Mouse (Mus musculus) kidney, postnatal 0 days (tissue): ENCODE data around the gene 1600002K03Rik. TPM values are rescaled to one million over a fixed set of nuclear protein-coding genes. Genes with fewer than 3 reads are reported as not detected.
A peak's percentile ranks its signal among the peaks of the same experiment; 100 is the strongest.

Source experiments
- ATAC-seq: fragments of 200-750 bp; cut with Nextera tagmentation; replicated peaks from 2 replicates; pipeline ENCODE4 v1.8.0; 2017; ENCODE audit warnings: low read depth, moderate number of reproducible peaks, moderate TSS enrichment, moderate library complexity; ENCODE audit not compliant: low FRiP score
- DNase-seq: peaks from one replicate; pipeline ENCODE4 v3.0.0-alpha.2; 2016; ENCODE audit warnings: low spot score
- H3K27ac ChIP-seq: fragments of 300-500 bp; sonication (generic); 2 replicates; pipeline ENCODE4 v1.5.1; 2014; ENCODE audit warnings: mild to moderate bottlenecking
- H3K27me3 ChIP-seq: fragments of 300-500 bp; sonication (generic); 2 replicates; pipeline ENCODE4 v1.6.1; 2014; ENCODE audit warnings: low read length, mixed read lengths; ENCODE audit not compliant: insufficient read depth
- H3K36me3 ChIP-seq: fragments of 300-500 bp; sonication (generic); 2 replicates; pipeline ENCODE4 v1.6.1; 2014; ENCODE audit warnings: low read length, mixed read lengths; ENCODE audit not compliant: insufficient read depth
- H3K4me1 ChIP-seq: fragments of 300-500 bp; sonication (generic); replicated peaks from 2 replicates; pipeline ENCODE4 v1.6.1; 2014; ENCODE audit warnings: antibody characterized with exemption, low read length, mixed read lengths; ENCODE audit not compliant: insufficient read depth
- H3K4me2 ChIP-seq: fragments of 300-500 bp; sonication (generic); 2 replicates; pipeline ENCODE4 v1.6.1; 2014; ENCODE audit warnings: mild to moderate bottlenecking, low read length, moderate library complexity, mixed read lengths
- H3K4me3 ChIP-seq: fragments of 300-500 bp; sonication (generic); replicated peaks from 2 replicates; pipeline ENCODE4 v1.5.1; 2014; ENCODE audit warnings: low read depth, low read length
- H3K9ac ChIP-seq: fragments of 300-500 bp; sonication (generic); 2 replicates; pipeline ENCODE4 v1.6.1; 2014; ENCODE audit warnings: low read depth, low read length
- H3K9me3 ChIP-seq: fragments of 300-500 bp; sonication (generic); replicated peaks from 2 replicates; pipeline ENCODE4 v1.6.1; 2016; ENCODE audit warnings: low read length, inconsistent platforms, mixed read lengths
- CTCF ChIP-seq: IDR thresholded peaks from 2 replicates; pipeline ENCODE4 v1.5.1; 2016; ENCODE audit warnings: antibody characterized with exemption, low read depth, mild to moderate bottlenecking, moderate library complexity
- WGBS: fragments of 180-500 bp; shearing (Covaris S2); extraction: QIAGEN DNeasy Blood & Tissue Kit; methylation state at CpG from one replicate; pipeline ENCODE4 v1.1.7; 2014; 5-methylcytosine and 5-hydroxymethylcytosine counted together
- polyA plus RNA-seq: library from polyadenylated mRNA; unstranded; fragments of >200 nt; fragmentation: Nextera tagmentation; extraction: Ambion mirVana; gene quantifications from 2 replicates; pipeline ENCODE4 v1.2.1, GENCODE M21; 2015

The 1600002K03Rik gene
- polyA plus RNA-seq, 1 experiment from 2014 or later: 11.0 TPM

DNA sequence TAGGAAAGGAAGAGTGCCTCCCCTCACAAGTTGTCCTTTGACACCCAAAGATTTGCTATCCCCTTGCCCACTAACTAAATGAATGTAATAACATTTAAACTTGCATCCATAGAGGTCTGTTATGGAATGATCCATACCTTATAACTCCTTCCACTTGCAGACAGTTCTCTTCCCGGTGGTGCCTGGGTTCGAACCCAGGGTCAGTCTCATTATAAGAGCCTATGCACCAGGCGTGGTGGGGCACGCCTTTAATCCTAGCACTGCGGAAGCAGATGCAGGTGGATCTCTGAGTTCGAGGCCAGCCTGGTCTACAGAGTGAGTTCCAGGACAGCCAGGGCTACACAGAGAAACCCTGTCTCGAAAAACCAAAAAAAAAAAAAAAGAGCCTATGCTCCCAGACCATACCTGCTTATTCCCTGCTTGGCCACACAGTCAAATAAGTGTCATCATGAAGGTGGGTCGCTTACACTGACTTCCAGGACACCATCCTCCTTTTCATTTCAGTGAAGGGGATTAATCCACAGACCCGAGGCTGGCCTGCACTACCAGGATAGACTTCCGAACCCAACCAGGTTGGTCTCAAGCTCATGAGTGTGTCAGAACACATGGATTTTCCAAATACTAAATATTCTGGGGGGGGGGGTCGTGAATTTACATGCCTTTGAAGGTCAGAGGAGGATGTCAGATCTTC lies 32.6 kb upstream of the 1600002K03Rik start:
- Histone ChIP-seq H3K27ac (no peak overlapping the region), H3K4me3 (no peak overlapping the region), H3K27me3 (no peaks in the 10 kb centered on the region), H3K36me3 (peaks cover 16% of the 10 kb centered on the region), H3K9me3 (no peaks in the 10 kb centered on the region), H3K4me2 (no peak overlapping the region), H3K4me1 (peaks cover 26% of the 10 kb centered on the region), H3K9ac (no peak overlapping the region)
- TF ChIP-seq CTCF: no peak
- ATAC-seq (no peak), DNase-seq (no peak)
- WGBS: 81% methylated on average over 11 of the region's 11 CpGs

DNA sequence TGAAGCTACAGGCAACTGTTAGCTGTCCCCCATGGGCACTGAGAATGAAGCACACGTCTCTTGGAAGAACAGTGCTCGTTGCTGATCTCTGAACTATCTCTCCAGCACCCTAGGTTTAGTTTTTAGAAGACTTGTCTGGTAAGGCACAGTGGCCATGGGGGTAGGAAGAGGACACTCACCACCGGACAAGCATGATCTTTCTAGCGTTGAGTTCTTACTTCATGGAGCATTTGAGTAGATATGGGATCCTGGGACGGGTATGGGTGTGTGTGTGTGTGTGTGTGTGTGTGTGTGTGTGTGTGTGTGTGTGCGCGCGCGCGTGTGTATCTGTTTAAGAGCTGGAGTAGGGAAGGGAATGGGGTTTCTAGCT lies 32.1 kb upstream of the 1600002K03Rik start, which contains the start of gene Cbarp:
Gene Cbarp (minus strand): TSS at position 170 of the 370 bp plus-strand sequence.
- H3K4me1 ChIP-seq: peaks cover 26% of the 10 kb centered on the region
- 74% methylated on average over 10 of the region's 10 CpGs for WGBS
- no peaks in the 10 kb centered on the region for H3K9me3 ChIP-seq
- no peak for DNase-seq
- no peak for ATAC-seq
- TF ChIP-seq CTCF: no peak
- H3K9ac ChIP-seq: 0 out of 2 replicates have a peak within 1 kb of the TSS, but pooled peaks have one; percentile 40
- H3K27me3 ChIP-seq: no peaks in the 10 kb centered on the region
- peak within 1 kb of the TSS; percentile 85 for H3K27ac ChIP-seq
- H3K4me2 ChIP-seq: peak within 1 kb of the TSS; percentile 80
- peaks cover 20% of the 10 kb centered on the region for H3K36me3 ChIP-seq
- H3K4me3 ChIP-seq: peak within 1 kb of the TSS; percentile 63

DNA sequence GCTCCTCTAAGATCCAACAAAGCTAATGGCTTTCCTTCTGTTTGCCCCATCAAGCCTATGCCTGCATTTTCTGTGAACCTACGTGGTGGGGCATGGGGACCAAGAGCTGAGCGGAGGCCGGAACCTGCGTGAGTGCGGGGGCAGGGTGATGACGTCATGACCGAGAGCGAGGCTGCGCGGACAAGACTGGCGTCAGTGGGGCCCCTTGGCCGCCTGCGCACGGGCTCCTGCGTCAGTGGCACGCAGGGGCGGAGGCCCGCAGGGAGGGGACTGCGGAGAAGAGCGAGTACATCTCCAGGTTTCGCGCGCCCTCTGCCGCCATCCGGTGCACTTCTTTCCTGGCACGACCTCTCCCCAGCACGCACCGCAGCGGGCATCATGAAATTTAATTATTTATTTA lies 31.5 kb upstream of the 1600002K03Rik start:
- Histone ChIP-seq H3K27me3 (no peaks in the 10 kb centered on the region), H3K4me2 (peak overlapping the region; percentile 80), H3K36me3 (peaks cover 24% of the 10 kb centered on the region), H3K27ac (peak overlapping the region; percentile 85), H3K4me1 (peaks cover 26% of the 10 kb centered on the region), H3K4me3 (peak overlapping the region; percentile 63), H3K9ac (0 out of 2 replicates have a peak overlapping the region, but pooled peaks have one; percentile 40), H3K9me3 (no peaks in the 10 kb centered on the region)
- peak; percentile 53 for ATAC-seq
- WGBS: under 1% methylated on average over 29 of the region's 29 CpGs
- TF ChIP-seq CTCF: peak; percentile 75
- peak; percentile 95 for DNase-seq

GRCm38 (mm10) chr10:80141786-80142529 lies 30.8 kb upstream of the 1600002K03Rik start:
- WGBS: under 1% methylated on average over 43 of the region's 43 CpGs
- H3K36me3 ChIP-seq: peaks cover 24% of the 10 kb centered on the region
- TF ChIP-seq CTCF: 0 out of 2 replicates have a peak, but pooled peaks have one; percentile 1
- peak overlapping the region; percentile 80 for H3K4me2 ChIP-seq
- H3K9me3 ChIP-seq: no peaks in the 10 kb centered on the region
- DNase-seq (peak; percentile 100), ATAC-seq (peak; percentile 82)
- H3K9ac ChIP-seq: peak overlapping the region; percentile 87
- peak overlapping the region; percentile 85 for H3K27ac ChIP-seq
- peaks cover 25% of the 10 kb centered on the region for H3K4me1 ChIP-seq
- H3K4me3 ChIP-seq: peak overlapping the region; percentile 63
- no peaks in the 10 kb centered on the region for H3K27me3 ChIP-seq

GRCm38 (mm10) chr10:80142530-80142925 lies 30.2 kb upstream of the 1600002K03Rik start:
- peak; percentile 1 for ATAC-seq
- WGBS: 0% methylated on average over 15 of the region's 15 CpGs
- Histone ChIP-seq H3K36me3 (peaks cover 24% of the 10 kb centered on the region), H3K27me3 (no peaks in the 10 kb centered on the region), H3K9me3 (no peaks in the 10 kb centered on the region), H3K4me1 (peaks cover 26% of the 10 kb centered on the region), H3K27ac (peak overlapping the region; percentile 85), H3K4me2 (peak overlapping the region; percentile 80), H3K4me3 (peak overlapping the region; percentile 63), H3K9ac (peak overlapping the region; percentile 87)
- TF ChIP-seq CTCF: no peak
- no peak for DNase-seq

DNA sequence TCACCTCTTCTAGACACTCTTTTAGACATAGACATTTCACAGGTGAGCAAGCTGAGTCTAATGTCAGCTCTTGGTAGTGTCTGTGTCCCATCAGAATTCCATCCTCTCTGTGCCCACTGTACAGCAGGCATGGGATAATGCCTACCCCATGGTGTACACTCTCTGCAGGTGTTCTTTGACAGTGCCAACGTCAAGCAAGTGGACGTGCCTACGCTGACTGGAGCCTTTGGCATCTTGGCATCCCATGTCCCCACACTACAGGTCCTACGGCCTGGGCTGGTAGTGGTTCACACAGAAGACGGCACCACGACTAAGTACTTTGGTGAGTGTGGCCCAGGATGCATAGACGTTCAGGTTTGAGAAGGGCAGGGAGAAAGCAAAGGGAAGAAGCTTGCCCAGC lies 29.1 kb upstream of the 1600002K03Rik start:
- ATAC-seq: no peak
- H3K4me3 ChIP-seq: no peak overlapping the region
- no peak for DNase-seq
- peaks cover 24% of the 10 kb centered on the region for H3K36me3 ChIP-seq
- H3K9me3 ChIP-seq: no peaks in the 10 kb centered on the region
- 96% methylated on average over 7 of the region's 7 CpGs for WGBS
- H3K4me1 ChIP-seq: peaks cover 21% of the 10 kb centered on the region
- H3K27me3 ChIP-seq: no peaks in the 10 kb centered on the region
- no peak overlapping the region for H3K27ac ChIP-seq
- H3K4me2 ChIP-seq: no peak overlapping the region
- no peak for TF ChIP-seq CTCF
- no peak overlapping the region for H3K9ac ChIP-seq
